8 mouse cellular contexts compared by ENCODE assay signal in genomic region chr14:57707100-57707893, GRCm38 (mm10). TPM values are rescaled to one million over a fixed set of nuclear protein-coding genes. Genes with fewer than 3 reads are reported as not detected.
DNase-seq lines count a peak whose midpoint lies in the region; ATAC-seq lines count a peak whose summit lies in the region.

No protein-coding gene starts in this region.

- peak; percentile 59 for DNase-seq in ovary, adult 18-20 months (ENCODE audit: low spot score)
- no peak for DNase-seq in ovary, postnatal 10 days (ENCODE audit: low spot score)
- no peak for DNase-seq in embryonic facial prominence, embryonic 11.5 days (ENCODE audit: low spot score)
- DNase-seq in kidney, postnatal 25 days, result peak; percentile 35 to 63
- no peak for DNase-seq in frontal cortex, postnatal 25 days (ENCODE audit: low spot score in 2 of 2)

- H3K27me3 ChIP-seq in embryonic facial prominence, embryonic 11.5 days (ENCODE audit: control insufficient read depth, insufficient read depth, low read length), result no peaks in the 10 kb centered on the region
- H3K27me3 ChIP-seq in heart, embryonic 14.5 days (ENCODE audit: control insufficient read depth, insufficient read depth, low read length), result no peaks in the 10 kb centered on the region
- no peaks in the 10 kb centered on the region for H3K27me3 ChIP-seq in midbrain, embryonic 15.5 days (replicated peaks)

- no peaks in the 10 kb centered on the region for H3K36me3 ChIP-seq in embryonic facial prominence, embryonic 11.5 days (replicated peaks; ENCODE audit: control insufficient read depth, insufficient read depth, low read depth, low read length)
- H3K36me3 ChIP-seq in heart, embryonic 14.5 days (ENCODE audit: control insufficient read depth, insufficient read depth, low read length), result peaks cover 40% of the 10 kb centered on the region
- no peaks in the 10 kb centered on the region for H3K36me3 ChIP-seq in midbrain, embryonic 15.5 days (replicated peaks)

- no peak overlapping the region for H3K4me2 ChIP-seq in embryonic facial prominence, embryonic 11.5 days (ENCODE audit: low read depth, low read length)
- no peak overlapping the region for H3K4me2 ChIP-seq in heart, embryonic 14.5 days (ENCODE audit: low read length)
- peak overlapping the region; percentile 16; the same call in 1 of the 2 replicates for H3K4me2 ChIP-seq in midbrain, embryonic 15.5 days

- peak overlapping the region; percentile 40 for H3K9ac ChIP-seq in embryonic facial prominence, embryonic 11.5 days (replicated peaks; ENCODE audit: low read length)
- peak overlapping the region; percentile 38; the same call in 1 of the 2 replicates for H3K9ac ChIP-seq in heart, embryonic 14.5 days (ENCODE audit: low read length)
- peak overlapping the region; percentile 24; the same call in 1 of the 2 replicates for H3K9ac ChIP-seq in midbrain, embryonic 15.5 days

- H3K4me3 ChIP-seq in embryonic facial prominence, embryonic 11.5 days (ENCODE audit: low read depth, low read length), result no peak overlapping the region
- no peak overlapping the region for H3K4me3 ChIP-seq in heart, embryonic 14.5 days (ENCODE audit: control insufficient read depth in 1 of 2, insufficient read depth in 1 of 2, low read depth in 1 of 2, low read length in 2 of 2)
- no peak overlapping the region for H3K4me3 ChIP-seq in midbrain, embryonic 15.5 days

- no peaks in the 10 kb centered on the region for H3K9me3 ChIP-seq in embryonic facial prominence, embryonic 11.5 days (replicated peaks; ENCODE audit: control insufficient read depth, low read length)
- H3K9me3 ChIP-seq in heart, embryonic 14.5 days (ENCODE audit: control insufficient read depth, low read length), result no peaks in the 10 kb centered on the region
- no peaks in the 10 kb centered on the region for H3K9me3 ChIP-seq in midbrain, embryonic 15.5 days

- H3K27ac ChIP-seq in embryonic facial prominence, embryonic 11.5 days (replicated peaks; ENCODE audit: low read depth, low read length), result no peak overlapping the region
- H3K27ac ChIP-seq in heart, embryonic 14.5 days (replicated peaks in 1 of 2; ENCODE audit: control insufficient read depth in 1 of 2, insufficient read depth in 1 of 2, low read depth in 2 of 2, low read length in 2 of 2), result peak overlapping the region; percentile 57
- peak overlapping the region; percentile 69 for H3K27ac ChIP-seq in midbrain, embryonic 15.5 days

- WGBS in embryonic facial prominence, embryonic 11.5 days, result 53% methylated on average over 18 of the region's 18 CpGs
- WGBS in heart, embryonic 14.5 days, result 63% methylated on average over 18 of the region's 18 CpGs
- 21% methylated on average over 18 of the region's 18 CpGs for WGBS in midbrain, embryonic 15.5 days

- no peak for ATAC-seq in embryonic facial prominence, embryonic 11.5 days (replicated peaks; ENCODE audit: insufficient number of reproducible peaks, low FRiP score, low TSS enrichment, low read depth)
- ATAC-seq in heart, embryonic 14.5 days (ENCODE audit: insufficient number of reproducible peaks, insufficient read depth, low FRiP score, low read depth), result no peak
- peak; percentile 53 for ATAC-seq in midbrain, embryonic 15.5 days (replicated peaks)
- no peak for ATAC-seq in megakaryocyte, adult 5-6 weeks (ENCODE audit: poor library complexity, severe bottlenecking)

- no peaks in the 10 kb centered on the region for H3K4me1 ChIP-seq in embryonic facial prominence, embryonic 11.5 days (ENCODE audit: control insufficient read depth, insufficient read depth, low read length)
- peaks cover 13 to 25% of the 10 kb centered on the region in 2 experiments for H3K4me1 ChIP-seq in heart, embryonic 14.5 days (ENCODE audit: control insufficient read depth in 2 of 2, insufficient read depth in 2 of 2, low read length in 2 of 2)
- H3K4me1 ChIP-seq in midbrain, embryonic 15.5 days, result peaks cover 36% of the 10 kb centered on the region

RNA-seq across cellular contexts. Expression of gene Gm49361, which starts 38.6 kb away (rescaled TPM):
- polyA plus RNA-seq in embryonic facial prominence, embryonic 11.5 days (2014; fragmentation: Nextera tagmentation; extraction: Ambion mirVana), result not detected in 2 replicates
- polyA plus RNA-seq in heart, embryonic 14.5 days (2014; fragmentation: Nextera tagmentation; extraction: Ambion mirVana), result not detected in 2 replicates
- not detected in 2 replicates for polyA plus RNA-seq in midbrain, embryonic 15.5 days (2015; fragmentation: Nextera tagmentation; extraction: Ambion mirVana)
- not detected in 2 replicates for total RNA-seq in megakaryocyte, adult 5-6 weeks (2015)
- total RNA-seq in megakaryocyte, adult 5-6 weeks (2017), result 0.59 TPM in 1 of 2 replicates, not detected in the other

RNA-seq across cellular contexts. Expression of gene Xpo4, which starts 42.1 kb away (rescaled TPM):
- 37.0 and 38.0 TPM in 2 replicates for polyA plus RNA-seq in embryonic facial prominence, embryonic 11.5 days (2014; fragmentation: Nextera tagmentation; extraction: Ambion mirVana)
- polyA plus RNA-seq in heart, embryonic 14.5 days (2014; fragmentation: Nextera tagmentation; extraction: Ambion mirVana), result 18.6 and 19.0 TPM in 2 replicates
- polyA plus RNA-seq in midbrain, embryonic 15.5 days (2015; fragmentation: Nextera tagmentation; extraction: Ambion mirVana), result 12.9 and 13.1 TPM in 2 replicates
- total RNA-seq in megakaryocyte, adult 5-6 weeks (2015), result 12.6 and 14.2 TPM in 2 replicates
- total RNA-seq in megakaryocyte, adult 5-6 weeks (2017), result 17.1 and 19.6 TPM in 2 replicates

RNA-seq across cellular contexts. Expression of gene Lats2, which starts 50.9 kb away (rescaled TPM):
- polyA plus RNA-seq in embryonic facial prominence, embryonic 11.5 days (2014; fragmentation: Nextera tagmentation; extraction: Ambion mirVana), result 14.0 and 14.5 TPM in 2 replicates
- 24.9 and 25.9 TPM in 2 replicates for polyA plus RNA-seq in heart, embryonic 14.5 days (2014; fragmentation: Nextera tagmentation; extraction: Ambion mirVana)
- 7.6 TPM in 2 replicates for polyA plus RNA-seq in midbrain, embryonic 15.5 days (2015; fragmentation: Nextera tagmentation; extraction: Ambion mirVana)
- total RNA-seq in megakaryocyte, adult 5-6 weeks (2015), result 35.0 and 39.1 TPM in 2 replicates
- 33.8 and 34.4 TPM in 2 replicates for total RNA-seq in megakaryocyte, adult 5-6 weeks (2017)

Comparison
In these comparisons a context has a peak if more than half of its experiments do, and no peak if none do; other contexts are left out.
1. DNase-seq: peak in ovary, adult 18-20 months (single experiment) and kidney, postnatal 25 days (2 of 2); none in ovary, postnatal 10 days (single experiment), embryonic facial prominence, embryonic 11.5 days (single experiment) and frontal cortex, postnatal 25 days (0 of 2).
2. Peak in every context shown above with its lines, with median percentiles within 50 percentile points of each other: H3K9ac ChIP-seq.